Mouse (Mus musculus): ENCODE data around the gene Dap. TPM values are rescaled to one million over a fixed set of nuclear protein-coding genes. Genes with fewer than 3 reads are reported as not detected.
A peak's percentile ranks its signal among the peaks of the same experiment; 100 is the strongest.

Gene Dap
- polyA plus RNA-seq, 1 experiment from 2014 or later: 124 TPM

DNA sequence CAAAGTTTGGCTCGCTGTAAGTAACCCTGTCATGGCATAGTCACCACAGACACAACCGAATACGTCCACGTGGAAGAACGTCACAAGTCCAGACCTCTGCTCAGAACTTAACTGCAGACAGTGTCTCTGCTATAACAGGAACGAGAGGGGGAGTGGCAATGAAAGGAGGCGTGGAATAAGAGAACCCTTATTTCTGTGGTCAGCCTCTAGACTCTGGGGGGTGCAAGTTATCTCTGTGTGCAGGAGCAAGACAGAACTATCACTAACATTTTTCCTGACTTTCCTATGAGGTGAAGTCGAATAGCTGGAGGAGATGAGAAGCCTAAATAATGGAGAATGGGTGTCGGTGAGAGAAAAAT is 12.4 kb downstream of the Dap start:
- no peak overlapping the region for H3K4me2 ChIP-seq (replicated peaks; ENCODE audit: low read depth)
- H3K4me3 ChIP-seq (ENCODE audit: low read depth, low read length): no peak overlapping the region
- no peak overlapping the region for H3K9ac ChIP-seq (ENCODE audit: low read depth, low read length)
- peaks cover 9% of the 10 kb centered on the region; the same call in 1 of the 2 replicates for H3K36me3 ChIP-seq (ENCODE audit: control insufficient read depth, insufficient read depth)
- H3K27me3 ChIP-seq (replicated peaks; ENCODE audit: control insufficient read depth, insufficient read depth, low read length): no peaks in the 10 kb centered on the region
- H3K9me3 ChIP-seq (ENCODE audit: control insufficient read depth): no peaks in the 10 kb centered on the region
- H3K4me1 ChIP-seq (replicated peaks; ENCODE audit: control insufficient read depth, insufficient read depth, low read length): no peaks in the 10 kb centered on the region
- no peak overlapping the region for H3K27ac ChIP-seq (ENCODE audit: low read depth, low read length)
- TF ChIP-seq CTCF (IDR thresholded peaks at IDR 0.05; ENCODE audit: low read depth): no peak
- 0 out of 2 replicates have a peak, but pooled peaks have one; percentile 5 for ATAC-seq
- WGBS: 67% methylated on average over 9 of the region's 9 CpGs

DNA sequence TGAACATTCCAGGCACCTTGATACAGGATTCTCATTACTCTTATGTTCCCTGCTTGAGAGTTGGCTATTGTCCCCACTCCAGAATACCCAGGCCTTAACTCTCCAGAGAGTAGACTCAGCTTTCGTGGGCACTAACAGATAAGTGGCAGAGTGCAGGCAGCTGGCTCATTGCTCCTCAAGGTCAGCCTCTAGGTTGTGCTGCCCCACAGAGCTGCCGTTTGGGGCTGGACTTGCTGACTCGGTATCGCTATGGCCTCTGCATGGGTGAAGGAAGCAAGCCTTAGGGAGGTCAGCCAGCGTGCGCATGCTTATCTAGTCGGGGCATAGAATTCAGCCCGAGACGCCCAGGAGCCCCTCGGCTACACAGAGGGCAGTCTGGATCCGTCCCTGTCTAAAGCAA is 13.3 kb downstream of the Dap start:
- no peak for TF ChIP-seq CTCF (IDR thresholded peaks at IDR 0.05; ENCODE audit: low read depth)
- 74% methylated on average over 11 of the region's 11 CpGs for WGBS

DNA sequence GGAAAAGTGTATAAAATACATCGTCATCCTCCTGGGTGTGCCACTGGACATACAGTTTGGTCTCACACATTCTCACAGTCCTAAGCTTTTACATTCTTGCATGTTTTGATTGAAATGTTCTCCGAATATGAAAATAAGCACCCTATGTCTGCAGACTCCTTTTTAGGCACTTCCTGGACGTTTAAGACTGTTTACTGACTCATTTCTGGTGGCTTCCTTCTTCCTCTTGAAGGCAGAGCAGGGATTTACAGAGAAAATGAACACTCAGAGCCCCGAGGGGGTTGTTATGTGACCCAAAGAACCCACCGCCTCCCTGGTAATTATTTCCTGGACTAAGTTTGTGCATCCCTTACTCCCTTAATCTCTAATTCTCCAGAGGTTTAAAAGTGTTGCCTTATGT is 13.8 kb downstream of the Dap start:
- Histone ChIP-seq H3K4me3 (ENCODE audit: low read depth, low read length) (no peak overlapping the region), H3K9ac (ENCODE audit: low read depth, low read length) (no peak overlapping the region), H3K4me2 (replicated peaks; ENCODE audit: low read depth) (no peak overlapping the region), H3K9me3 (ENCODE audit: control insufficient read depth) (no peaks in the 10 kb centered on the region), H3K27me3 (replicated peaks; ENCODE audit: control insufficient read depth, insufficient read depth, low read length) (no peaks in the 10 kb centered on the region), H3K36me3 (ENCODE audit: control insufficient read depth, insufficient read depth) (peaks cover 15% of the 10 kb centered on the region; the same call in 1 of the 2 replicates), H3K4me1 (replicated peaks; ENCODE audit: control insufficient read depth, insufficient read depth, low read length) (no peaks in the 10 kb centered on the region), H3K27ac (ENCODE audit: low read depth, low read length) (no peak overlapping the region)
- TF ChIP-seq CTCF (IDR thresholded peaks at IDR 0.05; ENCODE audit: low read depth): no peak
- 62% methylated on average over 5 of the region's 5 CpGs for WGBS
- ATAC-seq: no peak

More for the DNA sequence above, 13.3 kb downstream of the Dap start:
- Histone ChIP-seq H3K4me2 (replicated peaks; ENCODE audit: low read depth) (no peak overlapping the region), H3K4me1 (replicated peaks; ENCODE audit: control insufficient read depth, insufficient read depth, low read length) (no peaks in the 10 kb centered on the region), H3K9ac (ENCODE audit: low read depth, low read length) (no peak overlapping the region), H3K9me3 (ENCODE audit: control insufficient read depth) (no peaks in the 10 kb centered on the region), H3K4me3 (ENCODE audit: low read depth, low read length) (no peak overlapping the region), H3K36me3 (ENCODE audit: control insufficient read depth, insufficient read depth) (peaks cover 14% of the 10 kb centered on the region; the same call in 1 of the 2 replicates), H3K27ac (ENCODE audit: low read depth, low read length) (no peak overlapping the region), H3K27me3 (replicated peaks; ENCODE audit: control insufficient read depth, insufficient read depth, low read length) (no peaks in the 10 kb centered on the region)
- ATAC-seq: no peak

DNA sequence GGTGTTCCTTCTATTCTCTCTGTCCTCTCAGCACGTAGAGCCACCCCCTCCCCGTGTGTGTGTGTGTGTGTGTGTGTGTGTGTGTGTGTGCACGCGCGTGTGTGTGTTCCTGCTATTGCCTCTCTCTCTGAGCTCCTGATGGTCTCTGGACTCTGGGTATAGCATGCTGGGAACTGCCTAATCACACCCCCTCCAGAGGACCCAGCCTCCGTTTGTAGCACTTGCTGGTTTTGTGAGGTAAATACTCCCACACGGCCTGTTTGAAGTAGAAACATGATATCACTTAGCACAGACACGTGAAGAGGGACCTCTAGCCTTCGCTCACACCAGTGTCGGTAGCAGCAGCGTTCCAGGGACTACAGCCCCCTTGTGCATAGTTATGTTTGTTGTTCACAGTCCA is 14.5 kb downstream of the Dap start:
- no peak for ATAC-seq
- H3K4me1 ChIP-seq (replicated peaks; ENCODE audit: control insufficient read depth, insufficient read depth, low read length): no peaks in the 10 kb centered on the region
- no peak overlapping the region for H3K27ac ChIP-seq (ENCODE audit: low read depth, low read length)
- TF ChIP-seq CTCF (IDR thresholded peaks at IDR 0.05; ENCODE audit: low read depth): no peak
- peaks cover 20% of the 10 kb centered on the region; the same call in 1 of the 2 replicates for H3K36me3 ChIP-seq (ENCODE audit: control insufficient read depth, insufficient read depth)
- no peaks in the 10 kb centered on the region for H3K9me3 ChIP-seq (ENCODE audit: control insufficient read depth)
- no peak overlapping the region for H3K4me2 ChIP-seq (replicated peaks; ENCODE audit: low read depth)
- WGBS: 77% methylated on average over 11 of the region's 11 CpGs
- H3K4me3 ChIP-seq (ENCODE audit: low read depth, low read length): no peak overlapping the region
- no peak overlapping the region for H3K9ac ChIP-seq (ENCODE audit: low read depth, low read length)
- H3K27me3 ChIP-seq (replicated peaks; ENCODE audit: control insufficient read depth, insufficient read depth, low read length): no peaks in the 10 kb centered on the region

DNA sequence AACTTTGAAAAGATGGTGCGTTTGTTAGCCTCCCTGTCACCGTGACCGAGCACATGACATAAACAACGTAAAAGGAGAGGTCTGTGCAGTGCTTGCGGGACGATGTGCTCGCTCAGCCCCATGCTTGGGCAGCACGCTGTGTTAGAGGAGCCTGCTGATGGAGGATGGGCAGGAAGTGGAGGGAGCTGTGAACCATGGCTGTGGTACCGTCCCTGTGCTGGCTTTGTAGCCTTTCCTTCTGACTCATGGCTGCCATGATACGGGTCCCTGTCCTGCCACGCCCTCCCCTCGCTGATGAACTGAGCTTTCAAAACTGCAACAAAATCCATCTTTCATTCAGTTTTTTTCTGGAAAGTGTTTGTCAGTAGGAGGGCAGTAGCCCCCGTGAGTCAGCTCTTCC is 15.6 kb downstream of the Dap start:
- Histone ChIP-seq H3K4me3 (ENCODE audit: low read depth, low read length) (no peak overlapping the region), H3K9me3 (ENCODE audit: control insufficient read depth) (no peaks in the 10 kb centered on the region), H3K27ac (ENCODE audit: low read depth, low read length) (no peak overlapping the region), H3K27me3 (replicated peaks; ENCODE audit: control insufficient read depth, insufficient read depth, low read length) (no peaks in the 10 kb centered on the region), H3K4me2 (replicated peaks; ENCODE audit: low read depth) (no peak overlapping the region), H3K4me1 (replicated peaks; ENCODE audit: control insufficient read depth, insufficient read depth, low read length) (no peaks in the 10 kb centered on the region), H3K9ac (ENCODE audit: low read depth, low read length) (no peak overlapping the region), H3K36me3 (ENCODE audit: control insufficient read depth, insufficient read depth) (peaks cover 20% of the 10 kb centered on the region; the same call in 1 of the 2 replicates)
- WGBS: 81% methylated on average over 13 of the region's 13 CpGs
- no peak for ATAC-seq
- TF ChIP-seq CTCF (IDR thresholded peaks at IDR 0.05; ENCODE audit: low read depth): no peak

DNA sequence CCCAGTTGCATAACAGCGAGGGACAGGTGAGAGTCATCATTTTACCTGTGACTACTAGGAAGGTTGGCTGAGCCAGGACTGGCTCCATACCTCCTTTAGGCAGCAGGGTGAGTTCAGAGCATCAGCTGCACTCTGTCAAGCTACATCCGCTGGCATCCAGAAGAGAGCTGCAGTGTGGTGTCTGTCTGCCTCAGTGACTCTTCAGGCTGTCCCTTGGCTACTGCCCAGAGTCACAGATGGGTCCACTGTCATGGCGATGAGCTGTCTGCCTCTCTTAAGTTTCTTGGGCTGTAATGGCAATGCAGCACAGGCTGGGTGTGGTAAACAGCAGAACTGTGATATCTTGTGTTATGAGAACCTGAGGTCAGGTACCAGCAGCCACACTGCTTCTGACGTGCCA is 16.1 kb downstream of the Dap start:
- no peak for ATAC-seq
- no peak overlapping the region for H3K4me2 ChIP-seq (replicated peaks; ENCODE audit: low read depth)
- no peaks in the 10 kb centered on the region for H3K4me1 ChIP-seq (replicated peaks; ENCODE audit: control insufficient read depth, insufficient read depth, low read length)
- H3K36me3 ChIP-seq (ENCODE audit: control insufficient read depth, insufficient read depth): peaks cover 20% of the 10 kb centered on the region; the same call in 1 of the 2 replicates
- no peak overlapping the region for H3K27ac ChIP-seq (ENCODE audit: low read depth, low read length)
- no peaks in the 10 kb centered on the region for H3K9me3 ChIP-seq (ENCODE audit: control insufficient read depth)
- no peaks in the 10 kb centered on the region for H3K27me3 ChIP-seq (replicated peaks; ENCODE audit: control insufficient read depth, insufficient read depth, low read length)
- H3K4me3 ChIP-seq (ENCODE audit: low read depth, low read length): no peak overlapping the region
- 93% methylated on average over 4 of the region's 4 CpGs for WGBS
- TF ChIP-seq CTCF (IDR thresholded peaks at IDR 0.05; ENCODE audit: low read depth): no peak
- H3K9ac ChIP-seq (ENCODE audit: low read depth, low read length): no peak overlapping the region

DNA sequence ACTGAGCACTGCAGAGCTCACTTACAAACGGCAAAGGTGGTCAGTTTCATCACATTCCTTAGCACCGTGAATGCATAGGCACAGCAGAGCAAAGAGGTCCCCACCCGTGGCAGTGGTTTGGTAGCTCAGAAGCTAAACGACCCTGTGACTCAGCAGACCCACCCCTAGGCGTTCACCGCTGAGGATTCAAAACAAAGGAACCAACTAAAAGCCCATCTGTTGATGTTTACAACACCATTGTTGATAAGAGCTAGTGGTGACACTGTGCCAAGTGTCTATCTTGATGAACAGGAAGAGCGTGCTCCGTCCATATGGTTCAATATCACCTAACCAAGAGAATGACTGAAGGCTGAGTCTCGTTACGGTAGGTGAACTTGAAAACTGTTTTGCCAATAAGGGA is 19.1 kb downstream of the Dap start:
- no peaks in the 10 kb centered on the region for H3K4me1 ChIP-seq (replicated peaks; ENCODE audit: control insufficient read depth, insufficient read depth, low read length)
- H3K9ac ChIP-seq (ENCODE audit: low read depth, low read length): no peak overlapping the region
- no peaks in the 10 kb centered on the region for H3K27me3 ChIP-seq (replicated peaks; ENCODE audit: control insufficient read depth, insufficient read depth, low read length)
- peaks cover 17% of the 10 kb centered on the region; the same call in 1 of the 2 replicates for H3K36me3 ChIP-seq (ENCODE audit: control insufficient read depth, insufficient read depth)
- no peak for ATAC-seq
- H3K9me3 ChIP-seq (ENCODE audit: control insufficient read depth): no peaks in the 10 kb centered on the region
- no peak overlapping the region for H3K4me2 ChIP-seq (replicated peaks; ENCODE audit: low read depth)
- no peak for TF ChIP-seq CTCF (IDR thresholded peaks at IDR 0.05; ENCODE audit: low read depth)
- no peak overlapping the region for H3K4me3 ChIP-seq (ENCODE audit: low read depth, low read length)
- 64% methylated on average over 10 of the region's 10 CpGs for WGBS
- H3K27ac ChIP-seq (ENCODE audit: low read depth, low read length): no peak overlapping the region
